Mouse (Mus musculus) R1 (cell line): ENCODE data around the gene Fndc7.
"Not testable (repeated sequence)": the region's sequence is repeated elsewhere in the genome, so short reads cannot be mapped to it uniquely, and the experiment has no call there.

Experiments used
- DNase-seq: peaks from one replicate; pipeline ENCODE4 v3.0.0-alpha.2; 2018; ENCODE audit warnings: low read depth, low spot score

Fndc7 gene

GRCm38 (mm10) chr3:108887618-108887975 is 2.2 kb downstream of the Fndc7 start:
- no peak for DNase-seq

GRCm38 (mm10) chr3:108886934-108887617 is 2.7 kb downstream of the Fndc7 start:
- peak; percentile 43 for DNase-seq

GRCm38 (mm10) chr3:108885686-108886530 is 3.9 kb downstream of the Fndc7 start:
- DNase-seq: no peak

- DNase-seq: peak; percentile 68
Observed at GRCm38 (mm10) chr3:108884706-108885289, 5.0 kb downstream of the Fndc7 start.

- DNase-seq: no peak
Observed at GRCm38 (mm10) chr3:108883067-108883466, 6.7 kb downstream of the Fndc7 start.

GRCm38 (mm10) chr3:108881873-108882272 is 7.9 kb downstream of the Fndc7 start:
- peak; percentile 42 for DNase-seq

- DNase-seq: peak; percentile 95
Observed at GRCm38 (mm10) chr3:108880544-108881507, 9.0 kb downstream of the Fndc7 start.

GRCm38 (mm10) chr3:108879836-108880435 is 9.9 kb downstream of the Fndc7 start:
- no peak for DNase-seq

GRCm38 (mm10) chr3:108879129-108879528 is 10.7 kb downstream of the Fndc7 start:
- peak; percentile 53 for DNase-seq

GRCm38 (mm10) chr3:108870631-108871030 is 19.2 kb downstream of the Fndc7 start:
- no peak for DNase-seq

GRCm38 (mm10) chr3:108867449-108867848 is 22.4 kb downstream of the Fndc7 start:
- DNase-seq: no peak

GRCm38 (mm10) chr3:108865676-108866075 is 24.1 kb downstream of the Fndc7 start:
- DNase-seq: no peak

GRCm38 (mm10) chr3:108865129-108865528 is 24.7 kb downstream of the Fndc7 start:
- DNase-seq: no peak

- DNase-seq: no peak
Observed at GRCm38 (mm10) chr3:108863091-108863490, 26.7 kb downstream of the Fndc7 start.

- DNase-seq: not testable (repeated sequence)
Observed at GRCm38 (mm10) chr3:108862282-108862681, 27.5 kb downstream of the Fndc7 start.

GRCm38 (mm10) chr3:108860786-108861185 is 29.0 kb downstream of the Fndc7 start:
- no peak for DNase-seq

- peak; percentile 21 for DNase-seq
Observed at GRCm38 (mm10) chr3:108858231-108858770, 31.5 kb downstream of the Fndc7 start.

GRCm38 (mm10) chr3:108857714-108858113 is 32.1 kb downstream of the Fndc7 start:
- no peak for DNase-seq

- no peak for DNase-seq
Observed at GRCm38 (mm10) chr3:108857124-108857470, 32.7 kb downstream of the Fndc7 start.

GRCm38 (mm10) chr3:108856386-108857123 is 33.3 kb downstream of the Fndc7 start:
- peak; percentile 77 for DNase-seq
